Mouse (Mus musculus): ENCODE measurements around the gene Rnf212b. TPM values are rescaled to one million over a fixed set of nuclear protein-coding genes. Genes with fewer than 3 reads are reported as not detected.

Rnf212b gene
- polyA plus RNA-seq, 2 experiments = not detected

DNA sequence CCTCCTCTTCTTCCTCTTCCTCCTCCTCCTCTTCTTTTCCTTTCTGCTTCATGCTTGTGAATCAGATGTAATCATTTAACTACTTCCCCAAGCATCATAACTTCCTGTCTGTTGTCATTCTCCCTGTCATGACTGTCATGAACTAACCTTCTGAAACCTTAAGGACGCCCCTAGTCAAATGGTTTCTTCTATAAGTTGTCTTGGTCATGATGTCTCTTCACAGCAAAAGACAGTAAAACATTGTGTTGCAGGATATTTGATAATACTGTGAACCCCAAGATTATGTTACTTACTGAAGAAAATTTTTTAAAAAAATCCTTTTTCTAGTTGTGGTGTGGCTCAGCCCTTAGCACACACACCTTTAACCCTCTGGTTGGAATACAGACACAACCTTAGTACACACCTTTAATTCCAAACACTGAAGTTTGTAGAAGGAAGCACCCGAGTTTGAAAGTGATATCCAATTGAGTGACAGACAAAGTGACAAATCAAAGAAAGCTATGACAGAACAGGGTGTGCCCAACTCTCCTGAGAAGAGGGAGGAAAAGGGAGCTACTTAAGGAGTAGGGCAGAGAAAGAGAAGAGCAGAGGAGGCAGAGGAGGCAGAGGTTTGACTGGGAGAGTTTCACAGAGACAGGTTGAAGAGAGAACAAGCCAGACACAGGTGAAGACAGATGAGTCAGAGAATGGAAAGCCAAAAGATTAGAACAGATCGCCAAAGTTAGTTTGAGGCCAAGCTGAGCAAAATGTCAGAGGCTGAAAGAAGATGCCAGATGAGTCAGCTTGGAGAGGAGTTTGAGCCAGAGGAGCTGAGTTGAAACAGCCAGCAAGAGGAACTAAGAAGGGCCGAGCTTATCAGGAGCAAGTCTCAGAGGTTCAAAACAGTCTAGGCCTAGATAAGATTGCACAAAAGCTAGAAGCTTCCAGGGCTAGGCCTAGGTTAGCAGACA is 4.9 kb upstream of the Rnf212b start:
- H3K9me3 ChIP-seq (ENCODE audit: control insufficient read depth, low read length) = no peaks in the 10 kb centered on the region
- TF ChIP-seq EP300 (IDR thresholded peaks at IDR 0.05; ENCODE audit: low read depth) (no peak), CTCF (IDR thresholded peaks at IDR 0.05; ENCODE audit: low read depth) (no peak)
- no peaks in the 10 kb centered on the region for H3K36me3 ChIP-seq (replicated peaks; ENCODE audit: control insufficient read depth, insufficient read depth, low read depth)
- H3K9ac ChIP-seq (replicated peaks) = no peak overlapping the region
- H3K4me3 ChIP-seq (ENCODE audit: insufficient read depth in 1 of 2, low read depth in 2 of 2, low read length in 2 of 2) = no peak overlapping the region
- H3K27me3 ChIP-seq (ENCODE audit: control insufficient read depth, insufficient read depth, low read length) = no peaks in the 10 kb centered on the region
- no peak for ATAC-seq (ENCODE audit: insufficient read depth)
- no peak overlapping the region for H3K27ac ChIP-seq
- peaks cover 0 to 2% of the 10 kb centered on the region in 2 experiments; a peak in 1 of 4 replicates for H3K4me1 ChIP-seq (replicated peaks; ENCODE audit: control insufficient read depth in 2 of 2, insufficient read depth in 2 of 2, low read length in 1 of 2)
- DNase-seq (ENCODE audit: low read depth in 3 of 3, low spot score in 3 of 3) = no peak
- 20% methylated on average over 4 of the region's 4 CpGs for WGBS (ENCODE audit: insufficient replicate concordance)
- H3K4me2 ChIP-seq (ENCODE audit: low read depth) = no peak overlapping the region

DNA sequence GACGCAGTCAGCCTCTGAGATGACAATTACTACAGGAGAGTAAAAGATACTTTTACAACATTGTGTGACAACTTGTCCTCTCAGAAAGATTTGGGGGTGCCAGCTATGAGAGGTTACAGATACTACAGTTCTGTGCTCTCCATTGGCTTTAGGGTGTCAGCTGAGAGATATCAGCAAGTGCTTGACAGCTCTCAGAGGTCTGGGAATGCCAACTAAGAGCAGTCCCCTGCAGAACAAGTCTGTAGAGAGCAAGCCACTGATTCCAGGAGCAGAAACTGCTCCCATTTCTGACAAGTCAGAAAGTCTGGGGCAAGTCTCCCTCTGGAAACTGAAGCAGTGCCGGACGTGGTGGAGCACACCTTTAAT is 4.3 kb upstream of the Rnf212b start:
- no peak overlapping the region for H3K4me2 ChIP-seq (ENCODE audit: low read depth)
- no peak for ATAC-seq (ENCODE audit: insufficient read depth)
- H3K4me1 ChIP-seq (replicated peaks; ENCODE audit: control insufficient read depth in 2 of 2, insufficient read depth in 2 of 2, low read length in 1 of 2) = peaks cover 0 to 2% of the 10 kb centered on the region in 2 experiments; a peak in 1 of 4 replicates
- no peak for DNase-seq (ENCODE audit: low read depth in 3 of 3, low spot score in 3 of 3)
- H3K9me3 ChIP-seq (ENCODE audit: control insufficient read depth, low read length) = no peaks in the 10 kb centered on the region
- H3K4me3 ChIP-seq (ENCODE audit: insufficient read depth in 1 of 2, low read depth in 2 of 2, low read length in 2 of 2) = no peak overlapping the region
- no peak for TF ChIP-seq CTCF (IDR thresholded peaks at IDR 0.05; ENCODE audit: low read depth)
- no peak for TF ChIP-seq EP300 (IDR thresholded peaks at IDR 0.05; ENCODE audit: low read depth)
- H3K36me3 ChIP-seq (replicated peaks; ENCODE audit: control insufficient read depth, insufficient read depth, low read depth) = no peaks in the 10 kb centered on the region
- no peak overlapping the region for H3K27ac ChIP-seq
- WGBS (ENCODE audit: insufficient replicate concordance) = 53% methylated on average over 3 of the region's 3 CpGs
- no peaks in the 10 kb centered on the region for H3K27me3 ChIP-seq (ENCODE audit: control insufficient read depth, insufficient read depth, low read length)
- no peak overlapping the region for H3K9ac ChIP-seq (replicated peaks)

DNA sequence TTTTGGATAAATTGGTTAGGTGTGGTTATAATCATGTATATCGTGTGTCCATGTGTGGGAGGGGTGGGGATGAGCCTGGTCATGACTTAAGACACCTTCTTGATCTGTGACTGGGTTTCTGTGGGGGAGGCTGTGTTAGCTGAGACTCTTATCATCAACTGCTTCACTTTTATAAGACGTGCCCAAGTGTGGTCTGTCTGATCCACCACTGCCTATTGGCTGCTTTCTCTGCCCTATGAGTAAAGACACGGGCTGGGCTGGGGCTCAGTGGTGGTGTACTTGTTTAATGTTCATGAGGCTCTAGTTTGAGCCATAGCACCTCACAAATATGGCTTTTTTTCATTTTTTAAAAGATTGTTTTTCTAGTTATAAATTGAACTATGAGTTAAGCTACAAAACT is 1.8 kb downstream of the Rnf212b start:
- H3K36me3 ChIP-seq (replicated peaks; ENCODE audit: control insufficient read depth, insufficient read depth, low read depth) = no peaks in the 10 kb centered on the region
- no peak overlapping the region for H3K4me2 ChIP-seq (ENCODE audit: low read depth)
- no peaks in the 10 kb centered on the region for H3K4me1 ChIP-seq (replicated peaks; ENCODE audit: control insufficient read depth in 2 of 2, insufficient read depth in 2 of 2, low read length in 1 of 2)
- H3K27ac ChIP-seq = no peak overlapping the region
- 20% methylated on average over 3 of the region's 3 CpGs for WGBS (ENCODE audit: insufficient replicate concordance)
- DNase-seq (ENCODE audit: low read depth in 3 of 3, low spot score in 3 of 3) = peak in 1 of 3 experiments; percentile 7
- TF ChIP-seq EP300 (IDR thresholded peaks at IDR 0.05; ENCODE audit: low read depth) (no peak), CTCF (IDR thresholded peaks at IDR 0.05; ENCODE audit: low read depth) (no peak)
- 0 out of 2 replicates have a peak, but pooled peaks have one; percentile 18 for ATAC-seq (ENCODE audit: insufficient read depth)
- H3K9ac ChIP-seq (replicated peaks) = no peak overlapping the region
- no peaks in the 10 kb centered on the region for H3K9me3 ChIP-seq (ENCODE audit: control insufficient read depth, low read length)
- no peak overlapping the region for H3K4me3 ChIP-seq (ENCODE audit: insufficient read depth in 1 of 2, low read depth in 2 of 2, low read length in 2 of 2)
- H3K27me3 ChIP-seq (ENCODE audit: control insufficient read depth, insufficient read depth, low read length) = no peaks in the 10 kb centered on the region

GRCm38 (mm10) chr14:54817791-54818190 is 3.9 kb downstream of the Rnf212b start:
- Histone ChIP-seq H3K4me1 (replicated peaks; ENCODE audit: control insufficient read depth in 2 of 2, insufficient read depth in 2 of 2, low read length in 1 of 2) (peaks cover 0 to 2% of the 10 kb centered on the region in 2 experiments; a peak in 2 of 4 replicates), H3K27me3 (ENCODE audit: control insufficient read depth, insufficient read depth, low read length) (no peaks in the 10 kb centered on the region)

GRCm38 (mm10) chr14:54822301-54822700 is 8.4 kb downstream of the Rnf212b start:
- no peak for DNase-seq (ENCODE audit: low read depth in 3 of 3, low spot score in 3 of 3)
- WGBS (ENCODE audit: insufficient replicate concordance) = 62% methylated on average over 2 of the region's 2 CpGs
- no peak overlapping the region for H3K4me2 ChIP-seq (ENCODE audit: low read depth)
- no peak overlapping the region for H3K4me3 ChIP-seq (ENCODE audit: insufficient read depth in 1 of 2, low read depth in 2 of 2, low read length in 2 of 2)
- H3K9me3 ChIP-seq (ENCODE audit: control insufficient read depth, low read length) = no peaks in the 10 kb centered on the region
- H3K27me3 ChIP-seq (ENCODE audit: control insufficient read depth, insufficient read depth, low read length) = no peaks in the 10 kb centered on the region
- no peak overlapping the region for H3K9ac ChIP-seq (replicated peaks)
- no peaks in the 10 kb centered on the region for H3K36me3 ChIP-seq (replicated peaks; ENCODE audit: control insufficient read depth, insufficient read depth, low read depth)
- H3K27ac ChIP-seq = no peak overlapping the region
- peaks cover 0 to 2% of the 10 kb centered on the region in 2 experiments; a peak in 2 of 4 replicates for H3K4me1 ChIP-seq (replicated peaks; ENCODE audit: control insufficient read depth in 2 of 2, insufficient read depth in 2 of 2, low read length in 1 of 2)
- no peak for ATAC-seq (ENCODE audit: insufficient read depth)
- TF ChIP-seq CTCF (IDR thresholded peaks at IDR 0.05; ENCODE audit: low read depth) (no peak), EP300 (IDR thresholded peaks at IDR 0.05; ENCODE audit: low read depth) (no peak)

More at GRCm38 (mm10) chr14:54817791-54818190, 3.9 kb downstream of the Rnf212b start:
- Histone ChIP-seq H3K9me3 (ENCODE audit: control insufficient read depth, low read length) (no peaks in the 10 kb centered on the region), H3K4me3 (ENCODE audit: insufficient read depth in 1 of 2, low read depth in 2 of 2, low read length in 2 of 2) (no peak overlapping the region), H3K4me2 (ENCODE audit: low read depth) (no peak overlapping the region), H3K36me3 (replicated peaks; ENCODE audit: control insufficient read depth, insufficient read depth, low read depth) (no peaks in the 10 kb centered on the region), H3K27ac (no peak overlapping the region), H3K9ac (replicated peaks) (no peak overlapping the region)
- no peak for TF ChIP-seq EP300 (IDR thresholded peaks at IDR 0.05; ENCODE audit: low read depth)
- peak; percentile 56 for TF ChIP-seq CTCF (IDR thresholded peaks at IDR 0.05; ENCODE audit: low read depth)
- ATAC-seq (ENCODE audit: insufficient read depth) (no peak), DNase-seq (ENCODE audit: low read depth in 3 of 3, low spot score in 3 of 3) (peak in 1 of 3 experiments; percentile 20)
- 36% methylated on average over 2 of the region's 2 CpGs for WGBS (ENCODE audit: insufficient replicate concordance)
